Mouse (Mus musculus) MEL (cell line): ENCODE measurements at regions not wholly inside any gene's neighbourhood (a gene's known extent, or its start where the extent isn't known, plus 50 kb on each side); places are given as distances from the start of the nearest gene placed in this dataset.

Experiments
- DNase-seq: peaks from one replicate; pipeline ENCODE4 v3.0.0; 2011; ENCODE audit warnings: low read depth, low spot score
- H3K27ac ChIP-seq: 2 replicates; pipeline ENCODE4 v1.5.1; 2012; ENCODE audit warnings: low read depth, mild to moderate bottlenecking, control low read depth, low read length, moderate library complexity; ENCODE audit not compliant: control insufficient read depth
- H3K27me3 ChIP-seq, 2 experiments: fragments of 150-350 bp in 1 of 2; sonication (generic) in 1 of 2; 2 replicates each; pipeline ENCODE4 v1.6.1; 2012; ENCODE audit warnings: low read length in 2 of 2, mild to moderate bottlenecking in 2 of 2, improper control_type of control experiment in 1 of 2, moderate library complexity in 1 of 2; ENCODE audit not compliant: insufficient read depth in 2 of 2, control insufficient read depth in 1 of 2
- H3K36me3 ChIP-seq, 2 experiments: 2 replicates each; pipeline ENCODE4 v1.6.1; 2012 to 2014; ENCODE audit warnings: low read length in 2 of 2, improper control_type of control experiment in 1 of 2, inconsistent platforms in 1 of 2, mild to moderate bottlenecking in 1 of 2; ENCODE audit not compliant: insufficient read depth in 2 of 2, control insufficient read depth in 1 of 2
- H3K4me1 ChIP-seq, 2 experiments: fragments of 150-350 bp in 1 of 2; sonication (generic) in 1 of 2; 2 replicates each; pipeline ENCODE4 v1.6.1; 2012; ENCODE audit warnings: low read length in 2 of 2, improper control_type of control experiment in 1 of 2, mild to moderate bottlenecking in 1 of 2; ENCODE audit not compliant: insufficient read depth in 2 of 2, control insufficient read depth in 1 of 2
- H3K4me3 ChIP-seq, 2 experiments: fragments of 150-350 bp in 1 of 2; sonication (generic) in 1 of 2; 2 replicates each; pipeline ENCODE4 v1.5.1; 2012; ENCODE audit warnings: low read depth in 2 of 2, low read length in 2 of 2, mild to moderate bottlenecking in 2 of 2, moderate library complexity in 2 of 2, control low read depth in 1 of 2, improper control_type of control experiment in 1 of 2; ENCODE audit not compliant: control insufficient read depth in 1 of 2, insufficient read depth in 1 of 2
- H3K79me2 ChIP-seq: 2 replicates; pipeline ENCODE4 v1.6.1; 2012; ENCODE audit warnings: mild to moderate bottlenecking, low read length, moderate library complexity; ENCODE audit not compliant: control insufficient read depth, poor library complexity, insufficient read depth
- H3K9ac ChIP-seq: 2 replicates; pipeline ENCODE4 v1.6.1; 2012; ENCODE audit warnings: low read depth, mild to moderate bottlenecking, control low read depth, low read length, moderate library complexity; ENCODE audit not compliant: control insufficient read depth, poor library complexity, severe bottlenecking
- H3K9me3 ChIP-seq: fragments of 150-350 bp; sonication (generic); replicated peaks from 2 replicates; pipeline ENCODE4 v1.6.1; 2012; ENCODE audit warnings: mild to moderate bottlenecking, low read length, improper control_type of control experiment, moderate library complexity; ENCODE audit not compliant: insufficient read depth
- BHLHE40 ChIP-seq: IDR thresholded peaks from 2 replicates; pipeline ENCODE4 v1.6.1; 2012; ENCODE audit warnings: low read depth, mild to moderate bottlenecking, inconsistent platforms, low read length, improper control_type of control experiment, borderline replicate concordance
- CHD2 ChIP-seq: IDR thresholded peaks from 2 replicates; pipeline ENCODE4 v1.6.1; 2011; ENCODE audit warnings: low read length, improper control_type of control experiment
- CTCF ChIP-seq, 3 experiments: IDR thresholded peaks in 2 of 3; conservative IDR thresholded peaks in 1 of 3; 2 replicates each; pipeline ENCODE4 v1.5.1; 2011 to 2012; ENCODE audit warnings: low read length in 3 of 3, low read depth in 2 of 3, mild to moderate bottlenecking in 2 of 3, improper control_type of control experiment in 1 of 3, inconsistent platforms in 1 of 3, mixed read lengths in 1 of 3, moderate library complexity in 1 of 3; ENCODE audit not compliant: control insufficient read depth in 1 of 3, insufficient read depth in 1 of 3, poor library complexity in 1 of 3, severe bottlenecking in 1 of 3
- E2F4 ChIP-seq: IDR thresholded peaks from 2 replicates; pipeline ENCODE4 v1.6.1; 2011; ENCODE audit warnings: low read depth, low read length, improper control_type of control experiment, borderline replicate concordance
- EP300 ChIP-seq, 2 experiments: IDR thresholded peaks; 2 replicates each; pipeline ENCODE4 v1.6.1; 2011; ENCODE audit warnings: improper control_type of control experiment in 2 of 2, low read length in 2 of 2, low read depth in 1 of 2, mild to moderate bottlenecking in 1 of 2
- ETS1 ChIP-seq: IDR thresholded peaks from 2 replicates; pipeline ENCODE4 v1.6.1; 2012; ENCODE audit warnings: low read depth, mild to moderate bottlenecking, inconsistent platforms, low read length, improper control_type of control experiment, moderate library complexity
- JUND ChIP-seq: IDR thresholded peaks from 2 replicates; pipeline ENCODE4 v1.6.1; 2011; ENCODE audit warnings: low read depth, mild to moderate bottlenecking, improper control_type of control experiment, low read length
- KAT2A ChIP-seq: conservative IDR thresholded peaks from 2 replicates; pipeline ENCODE4 v1.6.1; 2012; ENCODE audit warnings: low read depth, low read length, improper control_type of control experiment, inconsistent platforms
- MAZ ChIP-seq: IDR thresholded peaks from 2 replicates; pipeline ENCODE4 v1.6.1; 2012; ENCODE audit warnings: low read depth, mild to moderate bottlenecking, inconsistent platforms, low read length, improper control_type of control experiment
- MXI1 ChIP-seq: IDR thresholded peaks from 2 replicates; pipeline ENCODE4 v1.6.1; 2011; ENCODE audit warnings: mild to moderate bottlenecking, low read depth, low read length, improper control_type of control experiment
- MYB ChIP-seq: IDR thresholded peaks from 2 replicates; pipeline ENCODE4 v1.6.1; 2011; ENCODE audit warnings: mild to moderate bottlenecking, low read depth, low read length, improper control_type of control experiment
- POLR2A ChIP-seq, 2 experiments: IDR thresholded peaks; 2 replicates each; pipeline ENCODE4 v1.6.1; 2011 to 2012; ENCODE audit warnings: low read length in 2 of 2, mild to moderate bottlenecking in 2 of 2, control low read depth in 1 of 2, improper control_type of control experiment in 1 of 2, low read depth in 1 of 2, moderate library complexity in 1 of 2; ENCODE audit not compliant: control insufficient read depth in 1 of 2, insufficient read depth in 1 of 2, poor library complexity in 1 of 2
- POLR2AphosphoS5 ChIP-seq: IDR thresholded peaks from 2 replicates; pipeline ENCODE4 v1.6.1; 2012; ENCODE audit warnings: low read depth, borderline replicate concordance, mild to moderate bottlenecking, inconsistent platforms, low read length, moderate library complexity, mixed read lengths
- SMC3 ChIP-seq: IDR thresholded peaks from 2 replicates; pipeline ENCODE4 v1.6.1; 2011; ENCODE audit warnings: low read depth, low read length, improper control_type of control experiment
- TAL1 ChIP-seq: IDR thresholded peaks from 2 replicates; pipeline ENCODE4 v1.6.1; 2012; ENCODE audit warnings: mild to moderate bottlenecking, inconsistent platforms, low read length, moderate library complexity, mixed read lengths
- TBP ChIP-seq: IDR thresholded peaks from 2 replicates; pipeline ENCODE4 v1.8.0; 2011; ENCODE audit warnings: low read depth, low read length, improper control_type of control experiment
- TCF12 ChIP-seq: IDR thresholded peaks from 2 replicates; pipeline ENCODE4 v1.6.1; 2014; ENCODE audit warnings: low read depth, mild to moderate bottlenecking, inconsistent platforms, low read length, improper control_type of control experiment, moderate library complexity
- UBTF ChIP-seq: IDR thresholded peaks from 2 replicates; pipeline ENCODE4 v1.6.1; 2012; ENCODE audit warnings: low read depth, mild to moderate bottlenecking, inconsistent platforms, low read length, improper control_type of control experiment, moderate library complexity, borderline replicate concordance; ENCODE audit not compliant: insufficient read depth
- USF1 ChIP-seq: IDR thresholded peaks from 2 replicates; pipeline ENCODE4 v1.6.1; 2014; ENCODE audit warnings: low read depth, mild to moderate bottlenecking, inconsistent platforms, low read length, improper control_type of control experiment, moderate library complexity
- ZC3H11A ChIP-seq: IDR thresholded peaks from 2 replicates; pipeline ENCODE4 v1.6.1; 2012; ENCODE audit warnings: low read depth, mild to moderate bottlenecking, inconsistent platforms, low read length, improper control_type of control experiment
- ZKSCAN1 ChIP-seq: IDR thresholded peaks from 2 replicates; pipeline ENCODE4 v1.6.1; 2012; ENCODE audit warnings: low read depth, mild to moderate bottlenecking, inconsistent platforms, low read length, improper control_type of control experiment, moderate library complexity
- ZMIZ1 ChIP-seq: IDR thresholded peaks from 2 replicates; pipeline ENCODE4 v1.6.1; 2012; ENCODE audit warnings: low read depth, mild to moderate bottlenecking, inconsistent platforms, low read length, improper control_type of control experiment, moderate library complexity
- ZNF384 ChIP-seq: IDR thresholded peaks from 2 replicates; pipeline ENCODE4 v1.6.1; 2012; ENCODE audit warnings: low read depth, mild to moderate bottlenecking, inconsistent platforms, low read length, improper control_type of control experiment

- no peak for DNase-seq
- Histone ChIP-seq H3K9me3 (no peaks in the 10 kb centered on the region), H3K9ac (no peak overlapping the region), H3K27me3 (no peaks in the 10 kb centered on the region), H3K4me1 (no peaks in the 10 kb centered on the region), H3K79me2 (no peaks in the 10 kb centered on the region), H3K27ac (no peak overlapping the region), H3K36me3 (no peaks in the 10 kb centered on the region), H3K4me3 (no peak overlapping the region)
- TF ChIP-seq TCF12: no peak
Observed at GRCm38 (mm10) chr4:25432203-25432602, 150.6 kb upstream of the Ufl1 start.

- no peaks in the 10 kb centered on the region for H3K4me1 ChIP-seq
- TF ChIP-seq KAT2A (no peak), ZNF384 (no peak), JUND (no peak), TAL1 (no peak), MXI1 (no peak), CHD2 (no peak), ZKSCAN1 (no peak), E2F4 (no peak), MYB (no peak), MAZ (no peak), POLR2A (IDR thresholded peaks at IDR 0.05; ENCODE audit: control insufficient read depth in 1 of 2, insufficient read depth in 1 of 2, low read depth in 1 of 2, low read length in 2 of 2, poor library complexity in 1 of 2) (no peak), EP300 (IDR thresholded peaks at IDR 0.05; ENCODE audit: low read depth in 1 of 2, low read length in 2 of 2) (no peak), ETS1 (no peak), POLR2AphosphoS5 (no peak)
Observed at GRCm38 (mm10) chr4:25416330-25416729, 134.7 kb upstream of the Ufl1 start.

GRCm38 (mm10) chr4:25410440-25410839, 128.8 kb upstream of the Ufl1 start:
- Histone ChIP-seq H3K27ac (no peak overlapping the region), H3K4me1 (peaks cover 0 to 2% of the 10 kb centered on the region in 2 experiments; a peak in 1 of 4 replicates), H3K36me3 (no peaks in the 10 kb centered on the region), H3K79me2 (no peaks in the 10 kb centered on the region), H3K9me3 (no peaks in the 10 kb centered on the region), H3K9ac (no peak overlapping the region), H3K4me3 (no peak overlapping the region), H3K27me3 (peaks cover 0 to 2% of the 10 kb centered on the region in 2 experiments; a peak in 2 of 4 replicates)
- TF ChIP-seq CHD2 (no peak), UBTF (no peak), E2F4 (no peak), ZC3H11A (no peak), USF1 (no peak), CTCF (IDR thresholded peaks at IDR 0.05 in 2 of 3, conservative IDR thresholded peaks at IDR 0.05 in 1 of 3; ENCODE audit: control insufficient read depth in 1 of 3, insufficient read depth in 1 of 3, low read depth in 2 of 3, low read length in 3 of 3, poor library complexity in 1 of 3, severe bottlenecking in 1 of 3) (no peak), BHLHE40 (no peak), POLR2A (IDR thresholded peaks at IDR 0.05; ENCODE audit: control insufficient read depth in 1 of 2, insufficient read depth in 1 of 2, low read depth in 1 of 2, low read length in 2 of 2, poor library complexity in 1 of 2) (no peak), SMC3 (no peak), TBP (no peak), ZMIZ1 (no peak), EP300 (IDR thresholded peaks at IDR 0.05; ENCODE audit: low read depth in 1 of 2, low read length in 2 of 2) (no peak)
- no peak for DNase-seq

More at GRCm38 (mm10) chr4:25416330-25416729, 134.7 kb upstream of the Ufl1 start:
- Histone ChIP-seq H3K9ac (no peak overlapping the region), H3K79me2 (no peaks in the 10 kb centered on the region), H3K4me3 (no peak overlapping the region), H3K36me3 (no peaks in the 10 kb centered on the region), H3K27me3 (no peaks in the 10 kb centered on the region), H3K9me3 (no peaks in the 10 kb centered on the region), H3K27ac (no peak overlapping the region)
- no peak for DNase-seq
